Mouse (Mus musculus): ENCODE data around the gene Pias4.

- no peak for TF ChIP-seq ETS1 (IDR thresholded peaks at IDR 0.05; ENCODE audit: low read depth, low read length)
- no peak for TF ChIP-seq TAL1 (IDR thresholded peaks at IDR 0.05; ENCODE audit: low read length)
- no peak for TF ChIP-seq POLR2A (IDR thresholded peaks at IDR 0.05; ENCODE audit: control insufficient read depth in 1 of 2, insufficient read depth in 1 of 2, low read depth in 1 of 2, low read length in 2 of 2, poor library complexity in 1 of 2)
- no peak for TF ChIP-seq MYC (IDR thresholded peaks at IDR 0.05; ENCODE audit: low read depth, low read length)
- TF ChIP-seq MAZ (IDR thresholded peaks at IDR 0.05; ENCODE audit: low read depth, low read length) = no peak
- TF ChIP-seq CTCF (IDR thresholded peaks at IDR 0.05 in 2 of 3, conservative IDR thresholded peaks at IDR 0.05 in 1 of 3; ENCODE audit: control insufficient read depth in 1 of 3, insufficient read depth in 1 of 3, low read depth in 2 of 3, low read length in 3 of 3, poor library complexity in 1 of 3, severe bottlenecking in 1 of 3) = no peak
- no peak for TF ChIP-seq USF1 (IDR thresholded peaks at IDR 0.05; ENCODE audit: low read depth, low read length)
- TF ChIP-seq HCFC1 (IDR thresholded peaks at IDR 0.05; ENCODE audit: low read depth, low read length) = no peak
- TF ChIP-seq CHD2 (IDR thresholded peaks at IDR 0.05; ENCODE audit: low read length) = no peak
- no peak for TF ChIP-seq NRF1 (IDR thresholded peaks at IDR 0.05; ENCODE audit: insufficient read depth, low read depth, low read length, poor library complexity, severe bottlenecking)
- no peak for TF ChIP-seq GATA1 (IDR thresholded peaks at IDR 0.05; ENCODE audit: low read depth, low read length)
- TF ChIP-seq TBP (IDR thresholded peaks at IDR 0.05; ENCODE audit: low read depth, low read length) = no peak
- TF ChIP-seq KAT2A (conservative IDR thresholded peaks at IDR 0.05; ENCODE audit: low read depth, low read length) = no peak
These were observed 33.0 kb upstream of the Pias4 start for GRCm38 (mm10) chr10:81200605-81201287.

All from MEL (cell line).